Mouse (Mus musculus) erythroblast, embryonic 14.5 days (primary cell): ENCODE results near the gene Islr.

Source experiments
- GATA1 ChIP-seq: IDR thresholded peaks from 2 replicates; pipeline ENCODE4 v1.6.1; 2012; ENCODE audit warnings: low read length, inconsistent platforms, mixed read lengths
- TAL1 ChIP-seq: IDR thresholded peaks from 3 replicates; pipeline ENCODE4 v1.6.1; 2012; ENCODE audit warnings: low read length, inconsistent platforms, mixed read lengths

GRCm38 (mm10) chr9:58214519-58215180 lies 10.5 kb upstream of the Islr start:
- no peak for TF ChIP-seq TAL1
- TF ChIP-seq GATA1, result no peak
